Mouse (Mus musculus): ENCODE data around the gene Nrgn.
A peak's percentile ranks its signal among the peaks of the same experiment; 100 is the strongest.

The Nrgn gene

DNA sequence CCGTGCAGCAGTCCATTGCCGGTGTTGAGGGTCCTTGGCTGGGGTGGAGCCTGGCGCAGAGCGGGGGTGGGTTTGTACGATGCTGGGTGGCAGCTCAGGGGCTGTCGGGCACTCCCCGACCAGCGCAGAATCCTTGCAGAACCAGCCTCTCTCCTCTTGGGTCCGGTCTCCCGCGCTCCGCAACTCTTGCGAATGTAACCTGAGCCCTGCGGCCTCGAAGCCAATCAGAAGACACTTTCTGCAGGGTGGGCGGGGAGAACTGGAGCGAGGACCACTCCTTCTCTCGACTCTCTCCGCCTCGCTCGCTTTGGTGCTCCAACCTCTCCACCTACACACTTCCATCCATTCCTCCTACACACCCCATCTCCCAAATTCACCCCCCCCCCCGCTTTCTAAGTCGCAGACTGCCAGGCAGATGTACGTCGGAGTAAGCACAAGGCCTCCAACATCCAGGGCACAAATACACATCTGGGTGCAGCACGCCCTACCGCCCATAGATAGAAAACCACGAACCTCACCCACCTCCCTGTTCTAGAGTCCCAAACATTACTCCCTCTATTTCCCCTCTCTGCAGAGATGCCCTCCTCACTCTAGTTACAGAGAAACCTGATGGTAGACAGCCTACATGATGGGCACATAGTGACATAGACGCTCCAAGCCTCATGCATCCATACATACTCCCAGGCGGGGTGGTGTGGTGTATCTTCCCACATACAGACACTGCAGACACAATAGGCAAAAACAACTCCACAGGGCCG lies at the start of gene Nrgn:
Nrgn (minus strand) TSS at position 369 of the 758 bp plus-strand sequence.
- DNase-seq = peak; percentile 84

DNA sequence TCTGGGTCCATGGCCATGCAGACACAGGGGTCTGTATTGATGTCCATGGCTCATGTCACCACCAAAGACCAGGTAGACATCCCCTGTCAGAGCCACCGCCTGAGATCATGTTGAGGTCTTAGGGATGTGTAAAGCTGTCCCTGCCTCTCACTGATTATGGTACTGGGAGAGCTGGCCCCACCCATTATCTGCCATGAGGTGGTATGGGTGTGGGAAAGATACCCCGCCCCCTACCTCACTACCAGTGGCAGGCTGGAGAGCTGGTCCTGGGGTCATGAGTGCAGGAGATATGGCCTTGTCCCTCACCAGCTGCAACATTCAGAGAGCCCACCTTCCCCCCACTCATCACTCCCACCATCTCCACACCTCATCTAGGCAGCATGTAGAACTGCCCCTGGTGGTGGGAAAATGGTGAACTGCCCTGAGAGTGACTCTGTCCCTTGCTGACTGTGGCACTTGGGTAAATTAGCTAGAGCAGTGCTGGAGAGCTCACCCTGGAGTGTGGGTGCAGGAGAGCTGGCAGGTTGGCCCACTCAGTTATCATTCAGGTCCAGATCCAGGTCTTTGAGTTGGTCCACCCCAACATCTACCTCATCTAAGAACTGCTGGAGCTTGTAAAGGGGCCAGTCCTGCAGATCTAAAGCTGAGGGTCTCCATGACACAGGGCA lies 48.0 kb upstream of the Nrgn start:
- DNase-seq = no peak

DNA sequence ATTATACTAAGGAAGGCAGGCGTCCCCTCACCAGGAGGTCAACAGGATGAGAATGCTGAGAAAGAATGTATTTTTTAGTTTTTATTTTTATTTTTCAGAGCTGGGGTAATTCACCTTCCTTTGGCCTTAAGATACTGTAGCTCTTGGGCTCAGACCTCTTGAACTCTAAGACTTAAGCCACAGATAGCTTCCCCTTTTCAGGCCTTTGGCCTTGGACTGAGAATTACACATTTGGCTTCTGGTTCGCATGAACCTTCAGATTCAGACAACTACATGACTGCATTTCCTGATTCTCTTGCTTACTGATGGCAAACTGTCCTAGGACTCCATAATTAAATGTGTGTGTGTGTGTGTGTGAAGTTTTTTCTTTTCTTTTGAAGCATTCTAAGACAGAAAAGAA lies 45.9 kb upstream of the Nrgn start:
- no peak for DNase-seq

DNA sequence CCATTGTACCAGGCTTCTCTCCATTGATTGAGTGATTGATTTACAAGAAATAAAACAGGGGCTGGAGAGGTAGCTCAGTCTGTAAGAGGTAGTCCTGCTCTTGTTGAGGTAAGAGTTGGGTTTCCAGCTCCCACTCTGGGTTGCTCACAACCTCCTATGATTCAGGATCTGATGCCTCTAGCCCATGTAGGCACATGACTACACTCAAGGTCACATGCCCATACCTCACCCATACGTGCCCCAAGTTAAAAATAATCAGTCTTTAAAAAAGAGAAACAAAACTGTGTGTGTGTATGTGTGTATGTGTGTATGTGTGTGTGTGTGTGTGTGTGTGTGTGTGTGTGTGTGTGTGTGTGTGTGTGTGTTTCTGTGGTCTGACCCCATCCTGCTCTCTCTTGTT lies 42.9 kb upstream of the Nrgn start:
- no peak for DNase-seq

DNA sequence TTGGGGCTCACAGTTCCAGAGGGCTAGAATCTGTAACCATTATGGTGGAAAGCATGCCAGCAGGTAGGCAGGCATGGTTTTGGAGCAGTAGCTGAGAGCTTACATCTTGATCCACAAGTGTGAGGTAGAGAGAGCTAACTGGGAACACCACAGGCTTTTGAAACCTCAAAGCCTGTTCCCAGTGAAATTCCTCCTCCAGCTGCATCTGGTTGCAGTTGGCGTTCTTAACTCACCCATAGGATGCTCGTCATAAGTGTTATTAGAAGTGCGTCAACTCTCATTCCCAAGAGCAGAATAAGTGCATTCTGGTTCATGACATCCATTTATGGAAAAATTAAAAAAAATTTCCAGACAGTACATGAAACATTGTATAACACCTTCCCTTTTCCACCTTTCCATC lies 41.0 kb upstream of the Nrgn start:
- DNase-seq = no peak

DNA sequence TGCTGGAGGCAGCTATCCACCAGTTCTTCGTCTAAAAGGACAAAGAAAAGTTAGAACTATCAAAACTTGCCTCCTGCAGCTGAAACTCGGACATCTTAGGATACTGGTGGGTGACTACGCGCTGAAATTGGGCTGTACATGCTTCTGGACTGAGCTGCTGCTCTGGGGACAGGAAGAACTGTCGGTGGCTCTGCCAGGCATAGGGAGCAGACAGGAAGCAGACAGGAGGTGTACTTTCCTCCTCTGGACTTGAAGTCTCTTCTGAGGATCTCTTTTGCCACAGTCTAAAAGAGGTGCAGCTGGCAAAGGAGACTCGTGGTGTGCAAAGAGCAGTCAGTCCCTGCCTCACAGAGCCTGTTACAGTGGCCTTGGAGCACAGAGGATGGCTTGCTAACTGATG lies 39.9 kb upstream of the Nrgn start:
- DNase-seq = no peak

DNA sequence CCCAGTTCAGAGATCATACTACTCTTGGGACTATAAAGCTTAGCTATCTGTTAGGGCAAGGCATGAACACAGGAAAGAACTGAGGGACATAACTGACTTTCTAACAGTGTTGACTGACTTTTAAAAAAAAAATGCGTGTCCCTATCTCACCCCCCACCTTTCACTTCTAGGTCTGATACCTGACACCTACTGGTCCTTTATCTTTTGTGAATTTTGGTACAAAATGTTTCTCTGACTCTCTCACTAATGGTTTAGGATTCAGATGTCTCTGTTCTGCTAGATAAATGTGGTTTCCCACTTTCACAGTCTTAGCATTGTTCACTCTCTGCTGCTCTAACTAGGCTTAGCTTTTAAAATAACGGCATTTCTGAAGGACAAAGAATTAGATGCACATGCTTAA lies 39.3 kb upstream of the Nrgn start:
- no peak for DNase-seq

DNA sequence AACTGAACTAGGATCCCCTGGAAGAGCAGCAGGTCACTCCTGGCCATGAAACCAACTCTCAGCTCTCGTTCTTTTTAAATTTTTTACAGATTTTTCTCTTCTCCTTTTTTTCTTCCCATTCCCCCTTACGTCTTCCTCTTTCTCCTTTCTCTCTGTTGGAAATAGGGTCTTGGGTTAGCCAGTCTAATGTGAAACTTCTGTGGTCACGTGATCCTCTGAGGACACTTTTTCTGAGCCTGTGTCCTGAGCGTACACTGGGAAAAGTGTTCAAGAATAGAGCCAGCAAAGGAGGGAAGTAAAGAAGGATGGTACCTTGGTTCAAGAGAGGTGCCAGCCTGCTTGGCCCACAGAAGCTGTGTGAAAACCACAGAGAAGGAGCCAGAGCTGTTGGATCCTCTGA lies 37.7 kb upstream of the Nrgn start:
- DNase-seq = no peak

DNA sequence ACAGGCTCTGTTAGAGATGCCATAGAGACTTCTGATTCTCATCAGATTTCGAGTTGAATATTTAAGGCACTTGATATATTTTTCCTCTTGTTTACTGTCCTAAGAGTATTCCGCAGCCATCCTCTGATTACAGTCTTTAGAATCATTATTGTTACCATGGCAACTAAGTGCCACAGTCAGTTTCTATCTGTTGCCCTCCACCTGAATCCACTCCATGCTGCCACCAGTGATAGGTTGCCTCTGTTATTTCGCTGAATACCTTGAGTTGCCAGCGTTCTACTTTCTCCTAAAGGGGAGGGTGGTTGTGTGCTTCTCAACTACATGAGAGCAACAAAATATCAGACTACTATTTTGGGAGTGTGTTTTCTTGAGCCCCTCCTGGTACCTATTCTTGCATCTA lies 34.0 kb upstream of the Nrgn start:
- no peak for DNase-seq

DNA sequence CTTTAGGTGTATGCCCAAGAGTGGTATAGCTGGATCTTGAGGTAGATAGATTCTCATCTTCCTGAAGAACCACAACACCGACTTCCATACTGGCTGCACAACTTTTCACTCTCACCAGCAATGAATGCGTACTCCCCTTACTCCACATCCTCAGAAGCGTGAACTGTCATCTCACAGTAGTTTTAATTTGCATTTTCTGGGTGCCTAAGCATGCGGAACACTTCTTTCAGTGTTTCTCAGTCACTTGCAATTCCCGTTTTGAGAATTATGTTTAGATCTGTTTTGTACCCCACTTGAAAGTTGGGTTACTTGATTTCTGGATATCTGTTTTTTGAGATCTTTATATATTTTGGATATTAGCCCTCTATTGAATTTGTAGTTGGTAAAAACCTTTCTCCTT lies 30.9 kb upstream of the Nrgn start:
- no peak for DNase-seq

DNA sequence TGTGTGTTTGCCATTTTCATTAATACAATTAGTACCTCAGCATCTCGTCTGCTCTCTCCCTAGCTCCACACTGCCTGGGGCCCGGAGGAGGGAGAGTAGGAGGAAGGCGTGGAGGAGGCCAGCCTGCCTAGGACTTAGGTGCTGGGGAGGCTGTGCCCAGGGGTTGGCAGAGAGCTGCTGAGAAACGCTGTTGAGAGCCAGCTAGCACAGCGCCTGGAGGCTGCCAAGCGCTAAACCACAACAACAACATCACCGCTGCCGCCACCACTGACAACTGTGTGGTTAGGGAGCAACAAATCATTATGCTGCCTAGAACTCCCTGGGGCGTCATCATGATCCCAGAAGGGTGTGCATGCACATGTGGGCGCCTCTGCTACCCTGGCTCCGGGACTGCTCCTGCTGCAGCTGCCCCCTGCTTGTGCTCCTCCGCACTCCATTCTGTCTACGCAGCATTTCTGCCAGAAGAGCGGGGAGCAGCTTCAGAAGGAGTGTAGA lies 23.8 kb upstream of the Nrgn start:
- DNase-seq = no peak

DNA sequence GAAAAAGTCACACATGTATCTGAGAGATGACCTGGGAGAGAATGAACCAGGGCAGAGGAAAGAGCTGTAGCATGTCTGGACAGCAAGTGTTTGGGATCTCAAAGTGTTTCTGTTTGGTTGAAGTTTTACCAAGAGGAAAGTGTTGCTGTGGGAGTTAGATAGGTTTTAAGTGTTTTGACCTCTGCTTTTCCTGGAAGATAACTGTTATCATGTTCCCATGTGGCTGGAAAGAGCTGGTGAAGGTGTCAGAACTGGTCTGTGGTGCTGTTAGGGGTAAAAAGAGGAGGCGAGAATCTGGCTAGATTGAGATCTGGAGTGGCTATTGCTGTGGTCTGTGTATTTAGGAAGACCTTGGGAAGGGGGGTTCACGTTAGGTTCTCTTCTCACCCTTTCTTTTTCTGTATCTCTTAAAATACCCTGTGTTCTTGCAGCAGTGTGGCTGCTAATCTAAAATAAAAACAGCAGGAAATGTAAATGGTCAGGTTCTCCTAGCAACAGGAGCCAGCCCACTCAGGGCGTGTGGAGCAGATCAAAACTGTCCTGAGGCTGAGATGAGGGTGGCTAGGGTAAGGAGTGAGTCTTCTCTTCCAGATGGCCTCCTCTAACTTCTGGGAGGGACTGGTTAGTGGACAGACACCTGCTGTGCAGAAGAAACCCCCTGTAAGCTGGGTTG lies 19.6 kb upstream of the Nrgn start:
- DNase-seq = no peak

DNA sequence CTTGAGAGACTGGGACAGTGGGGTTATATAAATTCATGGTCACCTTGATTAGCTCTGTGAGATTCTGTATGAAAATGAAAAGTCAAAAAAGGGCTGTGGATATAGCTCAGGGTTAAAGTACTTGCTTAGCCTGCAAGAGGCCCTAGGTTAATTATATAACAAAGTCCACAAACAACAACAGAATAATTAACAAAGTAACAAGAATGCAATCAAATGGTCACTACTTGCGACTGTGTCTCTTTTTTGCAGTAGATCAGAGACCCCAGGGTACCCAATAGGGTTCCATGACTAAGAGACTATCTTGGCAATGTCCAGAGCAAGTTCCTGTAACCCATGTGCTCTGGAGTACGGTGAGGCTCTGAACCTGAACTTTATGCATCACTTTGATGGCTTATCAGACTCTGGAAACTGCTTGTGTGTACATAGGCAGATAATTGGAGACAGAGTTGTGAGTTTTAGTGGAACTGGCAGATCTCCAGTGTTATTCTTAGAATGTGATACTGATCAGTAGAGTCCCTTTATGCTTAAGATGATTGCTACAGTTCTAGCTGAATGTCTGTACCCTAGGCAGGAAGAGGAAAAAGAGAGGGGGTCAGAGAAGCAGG lies 16.6 kb upstream of the Nrgn start:
- no peak for DNase-seq

DNA sequence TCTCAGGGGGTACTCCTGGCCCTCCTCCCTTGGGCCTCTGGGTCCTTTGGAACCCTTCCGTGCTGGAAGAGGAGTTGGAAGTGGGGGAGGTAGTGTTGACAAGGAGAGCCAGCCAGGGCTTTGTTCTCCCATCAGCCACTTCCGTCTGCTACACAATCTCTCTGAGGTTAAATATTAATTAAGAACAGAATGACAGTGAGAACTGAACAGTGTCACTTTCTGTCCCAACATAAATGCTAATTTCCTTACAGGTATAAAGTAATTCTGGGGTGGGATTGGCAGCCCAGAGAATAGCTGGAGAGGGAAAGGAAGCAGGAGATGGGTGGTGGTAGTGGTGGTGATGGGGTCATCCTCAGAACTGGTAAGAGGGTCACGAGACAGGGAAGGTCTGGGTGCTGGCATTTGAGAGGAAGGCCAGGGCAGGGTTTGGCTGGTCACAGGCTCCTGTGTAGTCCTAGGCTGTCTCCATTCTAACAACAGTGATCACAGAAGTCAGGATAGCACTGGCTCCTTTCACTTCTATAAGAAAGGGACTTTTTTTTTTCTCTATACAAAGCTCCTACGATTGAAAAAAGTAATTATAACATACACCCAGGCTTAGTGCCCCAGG lies 16.0 kb upstream of the Nrgn start:
- DNase-seq = no peak

DNA sequence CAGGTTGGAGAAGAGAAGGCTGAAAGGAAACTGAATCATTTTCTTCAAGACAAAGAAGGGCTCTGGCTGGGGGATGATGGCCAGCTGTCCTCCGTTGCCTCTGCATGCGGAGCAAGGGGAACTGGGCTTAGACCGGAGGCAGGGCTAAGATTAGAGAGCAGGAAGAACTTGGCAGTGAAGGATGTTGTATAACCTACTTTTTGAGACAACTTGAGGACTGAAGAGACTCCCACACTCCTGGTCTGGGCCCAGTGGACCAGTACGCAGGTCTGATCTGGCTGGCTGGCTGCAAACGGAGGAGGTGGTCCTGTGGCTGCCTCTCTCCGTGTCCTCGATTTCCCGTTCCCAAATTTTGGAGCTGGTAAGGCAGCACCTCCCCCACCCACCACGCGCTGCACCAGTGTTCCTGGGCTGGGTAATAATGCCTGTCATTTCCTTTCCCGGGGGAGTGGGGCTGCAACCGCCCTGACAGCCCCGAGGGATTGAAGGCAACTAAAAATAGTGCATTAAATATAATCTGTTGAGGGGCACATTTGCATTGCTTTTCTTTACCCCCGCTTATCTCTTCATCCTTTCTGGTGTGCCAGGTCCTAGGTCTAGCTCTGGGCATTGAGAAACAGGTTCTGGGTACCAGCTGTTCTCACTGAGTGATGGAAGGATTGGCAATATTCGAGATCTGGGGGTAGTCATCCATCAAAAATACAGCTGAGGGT lies 15.3 kb upstream of the Nrgn start:
- DNase-seq = no peak

DNA sequence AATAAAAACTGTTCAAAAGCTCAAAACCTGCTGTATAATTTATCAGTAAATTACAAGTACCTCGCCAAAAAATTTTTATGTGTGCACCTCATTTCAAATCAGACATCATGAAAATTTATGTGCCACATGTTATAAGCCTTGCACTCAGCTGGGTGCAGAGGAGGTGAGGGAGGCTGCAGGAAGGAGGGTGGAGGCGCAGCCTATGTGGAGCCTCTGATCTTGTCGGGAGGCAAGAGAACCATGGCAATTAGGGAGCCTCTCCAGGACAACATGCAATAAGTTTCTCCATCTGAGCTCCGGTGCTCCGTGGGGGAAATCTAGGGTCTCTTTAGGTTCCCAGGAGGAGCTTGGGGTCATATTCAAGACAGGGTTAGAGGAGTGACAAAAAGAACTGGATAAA lies 14.8 kb upstream of the Nrgn start:
- DNase-seq = no peak

DNA sequence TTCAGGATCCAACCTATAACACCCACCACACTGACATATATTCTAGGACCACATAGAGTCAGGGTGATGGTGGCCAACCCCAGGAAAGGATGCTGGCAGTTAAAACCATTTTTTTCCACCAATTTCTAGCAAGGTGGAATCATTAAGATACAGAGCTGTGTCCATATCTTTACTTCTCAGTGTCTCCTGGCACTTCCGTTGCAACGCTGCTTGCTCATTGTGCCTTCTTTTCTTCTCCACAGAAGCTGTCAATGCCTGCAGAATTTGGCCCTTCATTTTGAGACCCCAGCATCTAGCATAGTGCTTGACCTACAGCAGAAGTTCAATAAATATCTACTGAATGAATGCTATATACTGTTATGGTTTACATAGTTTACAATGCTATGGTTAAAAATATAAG lies 14.3 kb upstream of the Nrgn start:
- no peak for DNase-seq

DNA sequence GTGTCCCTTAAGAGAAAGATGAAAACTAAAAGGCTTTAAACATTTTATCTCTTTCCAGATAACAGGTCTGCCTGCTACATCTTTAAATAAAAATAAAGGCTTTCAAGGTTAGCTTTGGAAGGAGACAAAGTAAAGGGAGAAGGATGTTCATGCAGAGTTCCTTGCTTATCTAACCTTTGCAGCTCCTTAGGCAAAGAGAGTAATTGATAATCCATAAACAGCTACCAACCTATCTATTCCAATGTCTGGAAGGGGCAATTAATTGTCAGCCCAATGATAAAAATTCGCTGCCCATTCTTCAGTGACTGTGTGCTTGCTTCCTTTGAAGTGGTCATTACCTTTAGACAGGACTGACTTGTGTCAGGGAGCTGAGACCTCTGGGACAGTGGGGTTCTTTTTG lies 11.1 kb upstream of the Nrgn start:
- no peak for DNase-seq

DNA sequence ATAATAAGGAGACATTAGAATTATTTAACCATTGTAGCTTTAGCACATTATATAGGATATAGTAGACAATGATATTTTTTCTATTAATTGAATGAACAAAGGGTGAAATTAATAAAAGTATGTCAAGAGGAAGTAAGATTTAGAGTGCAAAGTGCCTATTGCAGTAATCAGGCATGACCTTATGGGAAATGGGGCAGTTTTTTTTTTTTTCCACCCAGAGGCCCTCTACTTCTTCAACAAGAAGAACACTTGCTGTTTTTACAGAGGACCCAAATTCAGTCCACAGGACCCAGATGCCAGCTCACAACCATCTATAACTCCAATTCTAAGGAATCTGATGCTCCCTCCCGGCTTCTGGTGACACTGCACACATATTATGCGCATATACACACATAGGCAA lies 7.9 kb upstream of the Nrgn start:
- DNase-seq = no peak

DNA sequence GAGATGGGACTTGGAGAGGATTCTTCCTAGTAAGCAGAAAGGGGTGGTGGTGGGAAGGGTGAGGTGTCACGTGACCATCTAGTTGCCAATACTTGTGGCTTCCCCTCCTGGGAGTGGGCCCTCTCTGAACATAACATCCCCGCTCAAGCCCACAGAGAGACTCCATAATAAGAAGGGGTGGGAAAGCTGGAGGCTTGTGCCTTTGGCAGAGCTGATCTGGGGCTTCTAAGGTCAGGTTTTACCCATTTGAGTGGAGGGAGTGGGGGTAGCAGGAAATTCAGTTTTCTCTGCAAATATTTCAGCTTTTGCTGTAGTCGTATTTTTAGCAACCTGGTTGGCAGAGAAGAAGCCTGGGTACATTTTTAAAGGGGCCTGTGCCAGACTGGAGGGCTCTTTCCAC lies 3.7 kb upstream of the Nrgn start:
- DNase-seq = no peak

DNA sequence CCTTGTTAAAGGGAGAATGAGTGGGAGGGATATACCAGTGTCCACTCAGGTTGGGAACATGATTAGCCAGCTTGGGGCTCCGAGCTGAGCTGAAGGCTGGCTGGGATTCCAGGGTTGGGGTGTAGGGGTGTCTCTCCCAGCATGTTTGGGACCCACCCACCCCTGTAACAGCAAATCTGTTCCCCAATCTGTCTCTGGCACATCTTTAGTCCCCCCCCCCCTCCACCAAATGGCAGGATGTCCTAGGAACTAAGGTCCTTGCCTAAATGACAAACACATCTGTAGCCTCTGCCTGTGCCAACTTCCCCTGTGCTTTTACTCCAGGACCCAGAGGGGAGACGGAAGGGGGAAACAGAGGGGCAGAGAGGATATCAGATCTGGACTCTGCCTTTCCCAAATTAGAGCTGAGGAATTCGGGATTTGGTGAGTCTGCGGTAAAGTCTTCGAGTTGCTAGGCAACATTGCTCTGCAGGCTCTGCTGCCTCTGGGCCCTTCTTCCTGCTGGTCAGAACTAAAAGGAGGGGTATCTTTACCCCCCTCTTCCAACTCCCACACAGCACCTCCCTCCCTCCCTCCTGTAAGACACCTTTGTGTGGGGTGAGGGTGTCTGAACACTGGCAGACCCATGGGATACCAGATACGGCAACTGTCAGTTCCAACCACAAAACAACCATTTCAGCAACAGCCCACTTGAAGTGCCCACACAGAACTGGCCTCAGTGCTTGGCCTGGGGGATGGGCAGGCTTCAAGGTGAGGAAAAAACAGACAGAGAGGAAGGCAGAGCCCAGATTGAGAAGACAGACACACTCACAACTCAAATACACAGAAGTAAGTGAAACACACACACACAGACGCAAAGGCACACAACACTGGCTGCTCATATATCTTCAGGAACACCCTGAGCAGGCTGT lies 2.4 kb upstream of the Nrgn start, which contains the start of gene Siae:
Siae (plus strand) TSS at position 861 of the 911 bp plus-strand sequence.
- no peak for DNase-seq

Data from lung, postnatal 14 days (tissue).